Mouse (Mus musculus): ENCODE measurements around the gene Sugp2. TPM values are rescaled to one million over a fixed set of nuclear protein-coding genes. Genes with fewer than 3 reads are reported as not detected.

Sugp2 gene
- total RNA-seq, 2 experiments from 2014 or later, result 34.8 to 46.2 TPM

- intact Hi-C loops (cut with DNase I), result no loop called here
These were observed 14.8 kb upstream of the Sugp2 start for GRCm38 (mm10) chr8:70219107-70219684.

GRCm38 (mm10) chr8:70220236-70220840 lies 13.7 kb upstream of the Sugp2 start:
- DNase-seq, result no peak
- intact Hi-C loops (cut with DNase I), result loop anchor here (5.0 kb wide), 1 partner anchor 118 kb away; no protein-coding TSS in a partner anchor

More at GRCm38 (mm10) chr8:70219107-70219684, 14.8 kb upstream of the Sugp2 start:
- no peak for DNase-seq

- intact Hi-C loops (cut with DNase I), result loop anchor here (5.0 kb wide), 1 partner anchor 119 kb away; no protein-coding TSS in a partner anchor
- no peak for DNase-seq
These were observed 13.1 kb upstream of the Sugp2 start for GRCm38 (mm10) chr8:70220911-70221310.

- intact Hi-C loops (cut with DNase I), result loop anchor here (5.0 kb wide), 1 partner anchor 120 kb away; no protein-coding TSS in a partner anchor
- no peak for DNase-seq
These were observed 12.0 kb upstream of the Sugp2 start for GRCm38 (mm10) chr8:70222041-70222440.

GRCm38 (mm10) chr8:70223341-70223740 lies 10.7 kb upstream of the Sugp2 start:
- intact Hi-C loops (cut with DNase I), result loop anchor here (5.0 kb wide), 1 partner anchor 121 kb away; no protein-coding TSS in a partner anchor
- DNase-seq, result peak; percentile 49 to 50

GRCm38 (mm10) chr8:70227997-70228396 lies 6.0 kb upstream of the Sugp2 start:
- no peak for DNase-seq
- intact Hi-C loops (cut with DNase I), result no loop called here

GRCm38 (mm10) chr8:70230837-70231236 lies 3.2 kb upstream of the Sugp2 start:
- intact Hi-C loops (cut with DNase I), result loop anchor here (5.0 kb wide), 1 partner anchor 34 kb away; no protein-coding TSS in a partner anchor

GRCm38 (mm10) chr8:70233606-70234005 lies 420 bp upstream of the Sugp2 start:
- DNase-seq, result no peak
- intact Hi-C loops (cut with DNase I), result loop anchor here (5.0 kb wide), 1 partner anchor 36 kb away; no protein-coding TSS in a partner anchor

More at GRCm38 (mm10) chr8:70230837-70231236, 3.2 kb upstream of the Sugp2 start:
- no peak for DNase-seq

- DNase-seq, result no peak
- intact Hi-C loops (cut with DNase I), result loop anchor here (5.0 kb wide), 1 partner anchor 37 kb away; no protein-coding TSS in a partner anchor
These were observed 729 bp downstream of the Sugp2 start for GRCm38 (mm10) chr8:70234781-70235128.

- DNase-seq, result no peak
- intact Hi-C loops (cut with DNase I), result no loop called here
These were observed 3.8 kb downstream of the Sugp2 start for GRCm38 (mm10) chr8:70237842-70238241.

GRCm38 (mm10) chr8:70240642-70241041 lies 6.6 kb downstream of the Sugp2 start:
- intact Hi-C loops (cut with DNase I), result no loop called here

GRCm38 (mm10) chr8:70246622-70247021 lies 12.6 kb downstream of the Sugp2 start:
- intact Hi-C loops (cut with DNase I), result no loop called here
- no peak for DNase-seq

More at GRCm38 (mm10) chr8:70240642-70241041, 6.6 kb downstream of the Sugp2 start:
- DNase-seq, result no peak

- no peak for DNase-seq
- intact Hi-C loops (cut with DNase I), result no loop called here
These were observed 13.8 kb downstream of the Sugp2 start for GRCm38 (mm10) chr8:70247841-70248240.

- DNase-seq, result no peak
- intact Hi-C loops (cut with DNase I), result no loop called here
These were observed 20.6 kb downstream of the Sugp2 start for GRCm38 (mm10) chr8:70254628-70255027.

- DNase-seq, result no peak
- intact Hi-C loops (cut with DNase I), result no loop called here
These were observed 23.4 kb downstream of the Sugp2 start for GRCm38 (mm10) chr8:70257456-70257855.

- intact Hi-C loops (cut with DNase I), result no loop called here
- DNase-seq, result no peak
These were observed 24.6 kb downstream of the Sugp2 start for GRCm38 (mm10) chr8:70258600-70258999.

GRCm38 (mm10) chr8:70259043-70259442 lies 25.0 kb downstream of the Sugp2 start:
- DNase-seq, result no peak
- intact Hi-C loops (cut with DNase I), result no loop called here

GRCm38 (mm10) chr8:70267674-70268073 lies 33.6 kb downstream of the Sugp2 start:
- DNase-seq, result no peak
- intact Hi-C loops (cut with DNase I), result no loop called here

- intact Hi-C loops (cut with DNase I), result no loop called here
- no peak for DNase-seq
These were observed 34.3 kb downstream of the Sugp2 start for GRCm38 (mm10) chr8:70268311-70268710.

- intact Hi-C loops (cut with DNase I), result no loop called here
- DNase-seq, result no peak
These were observed 35.0 kb downstream of the Sugp2 start for GRCm38 (mm10) chr8:70268799-70269565.

- no peak for DNase-seq
- intact Hi-C loops (cut with DNase I), result no loop called here
These were observed 38.9 kb downstream of the Sugp2 start for GRCm38 (mm10) chr8:70272949-70273348.
